Mouse (Mus musculus) ES-Bruce4 (cell line): Measurements from ENCODE around the gene Tspan9. TPM values are rescaled to one million over a fixed set of nuclear protein-coding genes. Genes with fewer than 3 reads are reported as not detected.

ENCODE experiments used
- H3K27ac ChIP-seq: 2 replicates; pipeline ENCODE4 v1.5.1; 2012; ENCODE audit warnings: low read length, inconsistent platforms; ENCODE audit not compliant: insufficient read depth
- H3K27me3 ChIP-seq: 2 replicates; pipeline ENCODE4 v1.6.1; 2012; ENCODE audit warnings: mild to moderate bottlenecking, low read length, inconsistent platforms; ENCODE audit not compliant: control insufficient read depth, poor library complexity, insufficient read depth, severe bottlenecking
- H3K36me3 ChIP-seq: 2 replicates; pipeline ENCODE4 v1.6.1; 2012; ENCODE audit warnings: inconsistent platforms, mild to moderate bottlenecking, low read length, moderate library complexity; ENCODE audit not compliant: control insufficient read depth, poor library complexity, insufficient read depth, severe bottlenecking
- H3K4me1 ChIP-seq: one replicate; pipeline ENCODE4 v1.8.1; 2011; ENCODE audit warnings: low read length; ENCODE audit not compliant: control insufficient read depth, insufficient read depth
- H3K4me3 ChIP-seq: 2 replicates; pipeline ENCODE4 v1.5.1; 2011; ENCODE audit warnings: low read depth, mild to moderate bottlenecking, low read length
- H3K9ac ChIP-seq: 2 replicates; pipeline ENCODE4 v1.6.1; 2012; ENCODE audit warnings: low read depth, mild to moderate bottlenecking, inconsistent platforms; ENCODE audit not compliant: poor library complexity, severe bottlenecking
- H3K9me3 ChIP-seq: replicated peaks from 2 replicates; pipeline ENCODE4 v1.6.1; 2012; ENCODE audit warnings: mild to moderate bottlenecking, low read length, inconsistent platforms; ENCODE audit not compliant: control insufficient read depth, poor library complexity, insufficient read depth, severe bottlenecking
- CTCF ChIP-seq: IDR thresholded peaks from one replicate; pipeline ENCODE4 v1.8.1; 2011; ENCODE audit warnings: low read depth, low read length
- EP300 ChIP-seq: IDR thresholded peaks from 2 replicates; pipeline ENCODE4 v1.6.1; 2011; ENCODE audit warnings: low read depth, low read length; ENCODE audit not compliant: insufficient read depth
- POLR2A ChIP-seq: IDR thresholded peaks from one replicate; pipeline ENCODE4 v1.8.1; 2011; ENCODE audit warnings: low read length; ENCODE audit not compliant: insufficient read depth
- polyA plus RNA-seq: library from polyadenylated mRNA; stranded (reverse); fragments of >200 nt; gene quantifications from 2 replicates; pipeline ENCODE4 v1.2.4, GENCODE M21; 2011; ENCODE audit warnings: low read depth; ENCODE audit not compliant: missing spikeins, insufficient read depth, insufficient read length

Tspan9 gene
- polyA plus RNA-seq, 1 experiment = 90.5 TPM

DNA sequence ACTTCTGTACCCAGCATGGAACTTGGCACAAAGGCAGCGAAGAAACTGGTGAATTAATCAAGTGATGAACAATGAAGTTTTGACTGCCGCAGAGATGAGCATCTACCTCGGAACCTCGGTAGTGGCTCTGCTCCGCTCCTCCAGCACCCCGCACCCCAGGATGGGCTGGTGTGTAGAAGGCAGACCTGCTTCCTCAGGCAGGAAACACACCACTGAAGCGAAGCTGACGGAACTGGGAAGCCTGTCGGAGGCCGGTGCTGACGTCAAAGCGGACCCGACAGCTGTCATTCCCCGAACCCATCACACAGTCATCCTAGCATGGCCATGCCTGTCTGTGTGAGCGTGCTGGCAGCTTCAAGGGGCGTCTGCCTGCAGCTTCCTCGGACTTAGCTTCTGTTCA is 131.6 kb downstream of the Tspan9 start:
- no peaks in the 10 kb centered on the region for H3K36me3 ChIP-seq
- no peak overlapping the region for H3K9ac ChIP-seq
- TF ChIP-seq CTCF (no peak), EP300 (no peak), POLR2A (no peak)
- no peaks in the 10 kb centered on the region for H3K4me1 ChIP-seq
- H3K27ac ChIP-seq = no peak overlapping the region
- no peaks in the 10 kb centered on the region for H3K27me3 ChIP-seq
- no peaks in the 10 kb centered on the region for H3K9me3 ChIP-seq
- no peak overlapping the region for H3K4me3 ChIP-seq

GRCm38 (mm10) chr6:128011071-128011477 is 132.3 kb downstream of the Tspan9 start:
- Histone ChIP-seq H3K9ac (no peak overlapping the region), H3K27ac (no peak overlapping the region), H3K4me1 (no peaks in the 10 kb centered on the region), H3K4me3 (no peak overlapping the region), H3K36me3 (no peaks in the 10 kb centered on the region), H3K9me3 (no peaks in the 10 kb centered on the region), H3K27me3 (no peaks in the 10 kb centered on the region)
- TF ChIP-seq EP300 = no peak
- no peak for TF ChIP-seq POLR2A
- TF ChIP-seq CTCF = no peak

DNA sequence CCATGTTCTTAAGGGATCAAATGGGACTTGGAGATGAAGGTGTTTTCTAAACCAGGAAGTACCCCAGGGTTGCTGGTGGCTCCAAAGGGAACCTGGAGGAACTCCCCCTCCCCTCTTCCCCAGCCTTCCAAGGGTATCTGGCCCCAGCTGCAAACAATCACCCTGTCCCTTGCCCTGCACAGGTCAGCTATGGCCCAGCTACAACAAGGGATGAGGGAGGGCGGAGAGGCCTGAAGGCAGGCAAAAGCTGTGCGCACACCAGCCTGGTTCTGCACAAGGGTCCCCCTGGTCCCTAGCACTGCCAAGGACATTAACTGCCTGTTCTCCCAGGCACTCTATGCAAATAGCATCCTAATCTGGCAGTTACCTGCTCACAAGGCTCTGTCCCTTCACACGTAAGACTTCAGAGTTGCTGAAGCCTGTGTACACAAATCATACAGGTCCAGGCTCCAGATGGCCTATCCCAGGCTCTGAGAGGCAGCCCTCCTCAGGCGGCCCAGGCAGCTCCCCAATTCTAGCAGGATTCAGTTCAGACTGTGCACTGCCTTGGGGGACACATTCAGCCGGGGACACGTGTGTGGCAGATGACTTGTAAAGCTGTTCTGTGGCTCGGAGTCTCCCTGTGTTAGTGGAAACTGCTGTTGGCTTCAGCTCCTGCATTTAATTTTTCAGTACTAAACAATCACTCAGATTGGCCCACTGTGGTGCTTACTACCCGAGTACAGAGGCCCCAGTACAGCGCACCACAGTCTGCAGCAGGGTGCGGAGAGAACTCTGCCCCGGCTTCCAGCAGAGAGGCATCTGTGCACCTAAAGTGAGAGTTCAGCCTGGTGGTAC is 133.0 kb downstream of the Tspan9 start:
- Histone ChIP-seq H3K4me1 (no peaks in the 10 kb centered on the region), H3K27ac (no peak overlapping the region), H3K9ac (no peak overlapping the region)

DNA sequence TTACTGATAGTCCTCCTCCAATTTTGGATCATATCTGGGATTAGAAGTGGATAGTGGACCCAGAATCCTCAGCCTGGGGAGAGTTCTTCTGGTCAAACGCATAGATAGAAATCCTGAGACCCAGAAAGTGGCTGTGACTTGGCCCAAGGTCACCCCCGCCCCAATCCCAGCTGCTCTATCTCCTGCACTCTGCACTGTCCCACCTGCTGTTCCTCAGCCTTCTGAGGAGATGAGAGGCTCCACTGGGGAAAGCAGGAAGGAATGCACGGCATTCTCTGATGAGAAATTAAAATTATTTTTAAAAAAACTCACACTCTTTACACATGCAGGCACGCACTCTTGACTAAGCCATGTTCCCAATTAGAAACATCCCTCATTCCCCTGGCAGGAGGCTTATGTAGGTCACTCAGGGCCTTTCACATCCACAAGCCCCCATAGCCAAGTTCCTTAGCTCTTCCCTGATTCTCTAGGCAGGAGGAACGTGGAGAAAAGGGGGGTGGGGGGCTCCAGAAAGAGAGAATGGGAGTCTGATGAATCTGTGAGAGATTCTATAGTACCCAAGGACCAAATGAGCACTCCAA is 135.3 kb downstream of the Tspan9 start:
- Histone ChIP-seq H3K9ac (no peak overlapping the region), H3K4me1 (no peaks in the 10 kb centered on the region), H3K4me3 (no peak overlapping the region), H3K27me3 (no peaks in the 10 kb centered on the region), H3K36me3 (no peaks in the 10 kb centered on the region), H3K9me3 (no peaks in the 10 kb centered on the region), H3K27ac (no peak overlapping the region)
- no peak for TF ChIP-seq CTCF
- TF ChIP-seq EP300 = no peak
- no peak for TF ChIP-seq POLR2A

More for the DNA sequence above, 133.0 kb downstream of the Tspan9 start:
- Histone ChIP-seq H3K4me3 (no peak overlapping the region), H3K9me3 (no peaks in the 10 kb centered on the region), H3K36me3 (no peaks in the 10 kb centered on the region), H3K27me3 (no peaks in the 10 kb centered on the region)
- TF ChIP-seq POLR2A = no peak
- TF ChIP-seq CTCF = no peak
- TF ChIP-seq EP300 = no peak

- Histone ChIP-seq H3K36me3 (no peaks in the 10 kb centered on the region), H3K27ac (no peak overlapping the region), H3K9me3 (no peaks in the 10 kb centered on the region), H3K9ac (no peak overlapping the region), H3K27me3 (no peaks in the 10 kb centered on the region), H3K4me1 (no peaks in the 10 kb centered on the region), H3K4me3 (no peak overlapping the region)
- TF ChIP-seq EP300 (no peak), CTCF (no peak), POLR2A (no peak)
These were observed 136.1 kb downstream of the Tspan9 start for GRCm38 (mm10) chr6:128007241-128007701.

- Histone ChIP-seq H3K4me3 (no peak overlapping the region), H3K9me3 (no peaks in the 10 kb centered on the region), H3K27ac (no peak overlapping the region), H3K36me3 (no peaks in the 10 kb centered on the region), H3K9ac (no peak overlapping the region), H3K4me1 (no peaks in the 10 kb centered on the region), H3K27me3 (no peaks in the 10 kb centered on the region)
- TF ChIP-seq EP300 (no peak), CTCF (no peak), POLR2A (no peak)
These were observed 137.2 kb downstream of the Tspan9 start for GRCm38 (mm10) chr6:128006156-128006555.
